Mouse (Mus musculus): ENCODE measurements around the gene Stk17b.

DNA sequence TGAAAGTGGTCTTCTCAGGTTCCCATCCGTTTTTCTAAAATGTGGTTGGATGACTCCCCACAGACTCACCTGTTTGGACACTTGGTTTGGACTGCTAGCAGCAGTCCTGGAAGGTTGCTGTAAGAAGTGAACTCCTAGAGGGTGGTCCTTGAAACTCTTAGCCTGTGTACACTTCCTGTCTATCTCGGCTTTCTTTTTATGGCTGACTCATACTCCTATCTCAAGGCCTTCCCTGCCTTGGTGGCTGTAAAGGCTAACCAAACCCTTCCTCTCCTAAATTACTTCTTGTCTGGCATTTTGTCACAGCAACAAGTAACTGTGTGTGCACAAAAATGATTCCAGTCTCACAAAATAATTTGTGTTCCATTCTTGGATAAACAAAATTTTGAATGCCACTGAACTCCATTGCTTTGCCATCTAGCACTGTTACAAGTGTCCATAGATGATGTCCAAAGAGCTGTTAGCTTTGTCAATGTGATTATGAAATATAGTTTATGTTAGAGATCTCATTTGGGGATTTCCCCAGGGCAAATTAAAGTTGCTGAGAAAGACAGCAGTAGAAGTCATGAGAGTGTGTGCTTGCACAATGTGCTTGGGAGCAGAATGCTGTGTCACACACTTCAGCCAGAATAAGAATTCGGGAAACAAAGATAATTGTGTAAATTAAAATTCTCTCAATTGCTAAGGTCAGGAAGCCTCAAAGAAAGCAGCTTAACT lies 43.1 kb downstream of the Stk17b start:
- TF ChIP-seq GATA1 (IDR thresholded peaks at IDR 0.05; ENCODE audit: borderline replicate concordance, low read length): no peak
- TF ChIP-seq CTCF (IDR thresholded peaks at IDR 0.05; ENCODE audit: low read depth, low read length): no peak
- no peak for TF ChIP-seq GATA2 (IDR thresholded peaks at IDR 0.05; ENCODE audit: borderline replicate concordance, low read depth, low read length)
- TF ChIP-seq TAL1 (conservative IDR thresholded peaks at IDR 0.05; ENCODE audit: low read depth, low read length): no peak
